Mouse (Mus musculus) monocyte, adult 5-6 weeks (primary cell): Measurements from ENCODE around the gene Prrt1. TPM values are rescaled to one million over a fixed set of nuclear protein-coding genes. Genes with fewer than 3 reads are reported as not detected.

ENCODE experiments used
- ATAC-seq: fragments of 153-309, 156-312 bp; replicated peaks from 2 replicates; pipeline ENCODE4 v1.8.0; 2017; ENCODE audit warnings: mild to moderate bottlenecking; ENCODE audit not compliant: low TSS enrichment, insufficient number of reproducible peaks, severe bottlenecking, poor library complexity, low FRiP score
- total RNA-seq: library from RNA; stranded (forward); fragments of 200-1000, 200-491, 200-594 nt; gene quantifications from 3 replicates; pipeline ENCODE4 v1.2.3, GENCODE M21; 2017

Prrt1 gene
- total RNA-seq, 1 experiment from 2014 or later, result 0.29 TPM

- ATAC-seq, result peak; percentile 79
These were observed 15.3 kb downstream of the Prrt1 start, which contains the start of gene Fkbpl for GRCm38 (mm10) chr17:34644608-34645007. TSS of gene Fkbpl (plus strand) at chr17:34644764.

GRCm38 (mm10) chr17:34645256-34645829 is 16.0 kb downstream of the Prrt1 start:
- no peak for ATAC-seq

- ATAC-seq, result no peak
These were observed 16.6 kb downstream of the Prrt1 start for GRCm38 (mm10) chr17:34645831-34646511.

DNA sequence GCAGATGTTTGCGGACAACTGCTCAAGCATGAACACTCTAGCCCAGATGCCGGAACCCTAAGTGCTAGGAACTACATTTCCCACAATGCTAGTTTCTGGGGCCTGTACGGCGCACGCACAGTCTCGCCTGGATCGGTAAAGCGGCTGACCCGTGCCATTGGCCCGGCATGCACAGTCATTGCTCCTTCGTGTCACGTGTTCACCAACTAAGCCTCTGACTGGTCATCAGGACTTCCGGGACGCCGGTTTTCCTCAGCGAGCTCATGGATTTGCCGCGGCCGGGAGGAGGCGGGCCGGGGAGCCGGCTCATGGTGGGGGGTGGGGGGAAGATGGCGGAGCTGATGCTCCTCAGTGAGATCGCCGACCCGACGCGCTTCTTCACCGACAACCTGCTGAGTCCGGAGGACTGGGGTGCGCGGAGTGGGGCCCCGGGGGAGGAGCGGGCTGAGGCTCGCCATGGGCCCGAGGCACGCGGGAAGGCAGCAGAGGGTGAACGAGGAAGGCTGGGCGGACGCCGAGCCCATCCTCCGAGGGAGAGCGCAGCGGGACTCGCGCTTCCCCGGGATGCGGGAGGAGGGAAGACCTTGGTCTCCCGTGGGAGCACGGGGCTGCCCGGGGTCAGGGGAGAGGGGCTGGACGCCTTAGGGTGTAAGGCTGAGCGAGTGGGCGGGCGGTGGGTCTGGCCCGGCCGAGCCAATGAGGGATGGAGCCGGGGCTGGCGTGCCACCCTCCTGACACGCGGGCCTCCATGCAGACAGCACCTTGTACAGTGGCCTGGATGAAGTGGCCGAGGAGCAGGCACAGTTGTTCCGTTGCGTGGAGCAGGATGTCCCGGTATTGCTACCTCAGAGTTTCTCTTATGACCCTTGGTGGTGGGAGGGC is 17.8 kb downstream of the Prrt1 start, which contains the start of gene Atf6b:
Atf6b (plus strand) TSS at position 241 of the 882 bp plus-strand sequence.
- ATAC-seq, result peak; percentile 92

GRCm38 (mm10) chr17:34648141-34648890 is 19.0 kb downstream of the Prrt1 start:
- no peak for ATAC-seq

DNA sequence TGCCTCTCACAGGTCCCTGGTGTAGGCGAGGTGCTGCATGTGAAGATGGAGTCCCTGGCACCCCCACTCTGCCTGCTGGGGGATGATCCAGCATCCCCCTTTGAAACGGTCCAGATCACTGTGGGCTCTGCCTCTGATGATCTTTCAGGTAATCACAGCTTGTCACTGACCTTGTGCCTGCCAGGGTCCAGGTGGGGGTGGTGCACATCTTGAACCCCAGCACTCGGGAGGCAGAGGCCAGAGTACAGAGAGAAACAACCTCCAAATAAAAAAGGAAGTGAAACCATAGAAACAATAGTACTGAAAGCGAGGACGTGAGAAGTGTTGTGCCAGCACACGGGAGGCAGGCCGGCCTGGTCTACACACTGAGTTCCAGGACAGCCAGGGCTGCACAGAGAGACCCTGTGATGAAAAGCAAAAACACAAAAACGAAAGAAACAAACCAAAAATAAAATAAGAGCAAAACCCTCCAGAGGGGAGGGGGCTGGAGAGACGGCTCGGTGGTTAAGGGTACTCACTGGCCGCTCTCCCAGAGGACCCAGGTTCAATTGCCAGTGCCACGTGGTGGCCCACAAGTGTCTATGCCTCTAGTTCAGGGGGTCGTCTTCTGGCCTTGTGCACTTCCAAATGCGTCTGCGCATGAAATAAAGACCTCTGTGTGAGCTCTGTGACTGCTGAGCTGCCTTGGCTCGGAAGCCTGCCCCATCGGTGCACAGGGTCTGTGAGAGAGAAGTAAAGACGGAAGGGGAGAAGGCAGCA is 20.0 kb downstream of the Prrt1 start:
- 0 out of 2 replicates have a peak, but pooled peaks have one; percentile 10 for ATAC-seq

- no peak for ATAC-seq
These were observed 21.4 kb downstream of the Prrt1 start for GRCm38 (mm10) chr17:34650781-34651180.

GRCm38 (mm10) chr17:34651507-34652221 is 22.3 kb downstream of the Prrt1 start:
- ATAC-seq, result no peak

DNA sequence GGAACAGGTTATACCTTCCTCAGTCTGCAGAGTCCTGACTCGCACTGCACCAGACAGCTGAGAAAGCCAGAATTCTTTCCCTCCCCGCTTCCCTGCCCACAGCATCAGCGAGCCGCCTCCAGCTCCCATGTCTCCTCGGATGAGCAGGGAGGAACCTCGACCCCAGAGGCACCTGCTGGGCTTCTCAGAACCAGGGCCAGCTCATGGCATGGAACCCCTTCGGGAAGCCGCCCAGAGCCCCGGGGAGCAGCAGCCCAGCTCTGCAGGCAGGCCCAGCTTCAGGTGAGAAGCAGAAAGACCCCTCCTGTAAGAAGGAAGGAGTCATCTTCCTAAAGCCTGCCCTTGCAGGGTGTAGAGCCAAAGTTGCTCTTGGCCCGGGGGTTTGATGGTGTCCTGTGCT is 23.2 kb downstream of the Prrt1 start:
- no peak for ATAC-seq

- no peak for ATAC-seq
These were observed 23.7 kb downstream of the Prrt1 start for GRCm38 (mm10) chr17:34652985-34653384.

GRCm38 (mm10) chr17:34653746-34654285 is 24.5 kb downstream of the Prrt1 start:
- no peak for ATAC-seq

- ATAC-seq, result no peak
These were observed 25.1 kb downstream of the Prrt1 start for GRCm38 (mm10) chr17:34654392-34654791.

DNA sequence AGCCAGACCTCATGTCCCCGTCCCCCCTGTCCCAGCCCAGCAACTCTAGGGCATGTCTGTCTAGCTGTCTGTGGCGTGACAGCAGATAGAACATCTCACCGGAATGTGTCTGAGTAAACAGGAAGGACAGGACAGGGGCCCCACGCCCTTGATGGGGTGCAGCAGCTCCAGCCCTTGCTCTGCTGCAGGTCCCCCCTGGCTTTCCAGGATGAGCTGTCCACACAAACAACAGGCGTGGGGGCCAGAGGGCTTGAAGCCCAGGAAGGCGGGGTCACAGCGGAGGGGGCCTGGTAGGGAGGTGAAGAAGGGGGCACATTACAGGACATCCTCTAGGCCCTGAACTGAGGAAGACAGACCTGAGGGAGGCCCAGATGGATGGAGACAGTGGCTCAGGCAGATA is 25.8 kb downstream of the Prrt1 start:
- ATAC-seq, result no peak

DNA sequence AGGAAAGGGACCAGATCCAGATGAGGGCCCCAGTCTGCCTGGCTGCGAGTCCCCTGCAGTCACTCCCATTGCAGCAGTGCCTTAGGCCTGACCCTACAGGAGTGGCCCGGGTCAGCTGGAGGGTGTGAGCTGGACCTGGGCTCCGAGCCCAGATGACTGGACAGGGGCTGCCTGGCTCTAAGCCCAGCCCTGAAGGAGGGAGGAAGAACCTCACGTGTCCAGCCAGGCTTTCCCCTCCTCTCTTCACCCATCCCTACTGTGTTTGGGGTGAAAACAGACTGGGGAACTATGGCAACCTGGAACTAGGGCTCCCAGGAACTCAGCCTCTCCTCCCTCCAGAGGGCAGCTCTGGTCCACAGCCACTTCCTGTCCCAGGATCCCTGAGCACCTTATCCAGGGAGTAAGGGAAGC is 26.3 kb downstream of the Prrt1 start:
- no peak for ATAC-seq

- ATAC-seq, result no peak
These were observed 27.3 kb downstream of the Prrt1 start for GRCm38 (mm10) chr17:34656666-34657065.

DNA sequence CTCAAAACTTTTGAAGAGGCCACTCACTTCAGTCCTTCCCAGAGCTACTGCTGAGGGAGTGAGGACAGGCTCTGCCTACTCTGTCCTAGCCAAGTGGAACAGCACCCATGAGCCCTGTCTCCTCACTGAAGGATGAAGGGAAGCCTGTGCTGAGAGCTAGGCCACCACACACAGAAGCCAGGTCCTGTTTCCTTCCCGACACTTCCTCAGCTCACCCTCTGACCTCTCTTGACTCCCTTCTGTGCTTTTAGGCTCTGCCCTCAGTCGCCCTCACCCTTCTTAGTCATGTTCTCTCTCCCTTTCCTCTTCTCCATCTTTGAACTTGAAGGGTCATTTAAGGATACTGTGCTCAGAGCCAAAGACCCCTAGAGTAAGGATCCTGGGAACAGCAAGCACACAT is 27.9 kb downstream of the Prrt1 start:
- no peak for ATAC-seq

DNA sequence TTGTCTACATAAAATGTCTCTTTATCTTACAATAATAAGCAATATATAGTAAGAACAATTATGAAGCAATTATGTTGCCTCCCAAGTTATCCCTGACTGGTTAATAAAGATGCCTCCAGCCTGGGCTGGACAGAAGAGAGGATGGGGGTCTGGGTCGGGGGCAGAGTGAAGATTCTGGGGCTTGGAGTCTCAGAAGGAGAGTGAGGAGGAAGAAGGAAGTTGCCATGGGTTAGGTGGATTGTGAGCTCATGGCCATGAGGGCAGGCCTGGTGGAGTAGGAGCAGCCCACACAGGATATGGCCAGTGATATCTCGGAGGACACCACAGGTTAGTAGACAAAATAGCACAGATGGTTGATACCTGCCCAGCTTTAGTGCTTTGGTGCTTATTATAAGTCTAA is 28.8 kb downstream of the Prrt1 start:
- no peak for ATAC-seq
